Mouse (Mus musculus): ENCODE measurements around the gene Lrrfip1.

The Lrrfip1 gene

GRCm38 (mm10) chr1:91166798-91167197 is 168.3 kb downstream of the Lrrfip1 start:
- no peak for DNase-seq

- DNase-seq: no peak
These were observed 170.6 kb downstream of the Lrrfip1 start for GRCm38 (mm10) chr1:91169157-91169556.

- DNase-seq: no peak
These were observed 176.3 kb downstream of the Lrrfip1 start for GRCm38 (mm10) chr1:91174796-91175195.

- DNase-seq: no peak
These were observed 177.5 kb downstream of the Lrrfip1 start for GRCm38 (mm10) chr1:91176026-91176425.

GRCm38 (mm10) chr1:91176871-91177270 is 178.3 kb downstream of the Lrrfip1 start:
- no peak for DNase-seq

Measured in lung, postnatal 36 days (tissue).